Mouse (Mus musculus) splenic B cell, adult 2 months (primary cell): ENCODE measurements at regions not wholly inside any gene's neighbourhood (a gene's known extent, or its start where the extent isn't known, plus 50 kb on each side); places are given as distances from the start of the nearest gene placed in this dataset.

Experiments used
- DNase-seq: peaks from one replicate; pipeline ENCODE4 v3.0.0-alpha.2; 2011; ENCODE audit warnings: low read depth, low spot score
- H3K27me3 ChIP-seq: 2 replicates; pipeline ENCODE4 v1.6.1; 2012; ENCODE audit warnings: mild to moderate bottlenecking, low read length, moderate library complexity, mixed read lengths; ENCODE audit not compliant: control insufficient read depth, poor library complexity, insufficient read depth, severe bottlenecking
- H3K36me3 ChIP-seq: 2 replicates; pipeline ENCODE4 v1.6.1; 2012; ENCODE audit warnings: mild to moderate bottlenecking, low read length, moderate library complexity, mixed read lengths; ENCODE audit not compliant: control insufficient read depth, poor library complexity, insufficient read depth, severe bottlenecking

DNA sequence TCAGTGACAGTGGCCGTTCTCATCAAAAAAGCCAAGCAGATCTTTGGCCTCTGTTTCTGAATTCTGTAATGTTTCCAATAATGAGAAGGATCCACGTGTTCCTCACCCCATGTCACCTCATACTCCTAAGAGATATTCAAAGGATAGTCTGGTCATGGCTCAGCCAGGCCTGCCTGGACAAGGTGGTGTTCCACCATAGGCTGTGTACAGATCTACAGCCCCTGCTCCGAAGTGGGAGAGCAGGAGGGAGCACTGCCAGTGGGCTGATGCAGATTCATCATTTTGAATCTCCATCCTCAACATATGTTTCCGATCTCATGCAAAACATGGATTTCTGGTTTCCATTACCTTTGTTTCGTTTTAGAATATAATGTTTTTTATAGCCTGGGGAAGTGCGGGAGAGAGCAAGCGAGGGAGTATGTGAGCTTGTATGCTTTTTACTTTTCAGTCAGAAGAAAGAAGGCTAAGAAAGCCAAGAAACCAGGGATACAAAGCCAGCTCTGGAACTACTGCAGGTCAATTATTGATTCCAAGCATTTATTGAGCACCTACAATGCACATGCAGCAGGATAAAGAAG is 166.5 kb upstream of the Usp24 start:
- no peak for DNase-seq
- H3K27me3 ChIP-seq = no peaks in the 10 kb centered on the region
- H3K36me3 ChIP-seq = no peaks in the 10 kb centered on the region

GRCm38 (mm10) chr4:106150775-106151174 is 165.2 kb upstream of the Usp24 start:
- H3K36me3 ChIP-seq = no peaks in the 10 kb centered on the region
- H3K27me3 ChIP-seq = no peaks in the 10 kb centered on the region
- DNase-seq = no peak

DNA sequence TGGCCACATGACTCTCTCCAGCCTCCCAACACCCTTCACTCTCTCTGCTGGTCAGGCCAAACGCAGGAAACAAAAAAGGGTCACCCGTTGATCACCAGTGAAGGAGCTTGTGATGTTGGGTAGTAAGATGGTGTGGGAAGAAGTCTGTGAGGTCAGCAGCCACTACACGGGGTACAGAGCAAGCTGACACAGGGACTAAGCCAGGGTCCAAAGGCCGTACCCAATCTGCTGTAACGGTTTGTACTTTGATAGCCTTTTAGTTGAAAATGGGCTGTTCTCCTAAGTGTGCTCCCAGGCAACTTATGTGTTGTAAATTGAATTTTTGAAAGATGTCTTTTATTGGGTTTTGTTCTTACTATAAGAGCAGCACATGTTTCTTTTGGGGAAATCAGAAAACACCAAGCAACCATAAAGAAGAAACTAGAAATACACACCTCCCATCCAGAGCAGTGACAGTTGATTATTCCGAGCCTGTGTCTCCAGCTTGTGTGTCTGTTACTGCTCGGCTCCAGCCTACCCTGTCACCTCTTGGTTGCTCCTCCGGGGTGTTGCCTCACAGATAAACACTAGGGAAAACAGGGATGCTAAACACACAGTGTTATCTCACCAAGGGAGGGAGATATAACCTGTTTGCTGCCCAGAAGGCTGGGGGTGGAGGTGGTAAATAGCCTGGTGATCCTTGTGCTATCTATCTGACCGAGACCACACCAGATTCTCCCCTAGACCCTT is 158.4 kb upstream of the Usp24 start:
- DNase-seq = no peak
- Histone ChIP-seq H3K36me3 (no peaks in the 10 kb centered on the region), H3K27me3 (no peaks in the 10 kb centered on the region)

GRCm38 (mm10) chr4:106161592-106161991 is 154.4 kb upstream of the Usp24 start:
- DNase-seq = peak; percentile 3
- no peaks in the 10 kb centered on the region for H3K27me3 ChIP-seq
- H3K36me3 ChIP-seq = no peaks in the 10 kb centered on the region

DNA sequence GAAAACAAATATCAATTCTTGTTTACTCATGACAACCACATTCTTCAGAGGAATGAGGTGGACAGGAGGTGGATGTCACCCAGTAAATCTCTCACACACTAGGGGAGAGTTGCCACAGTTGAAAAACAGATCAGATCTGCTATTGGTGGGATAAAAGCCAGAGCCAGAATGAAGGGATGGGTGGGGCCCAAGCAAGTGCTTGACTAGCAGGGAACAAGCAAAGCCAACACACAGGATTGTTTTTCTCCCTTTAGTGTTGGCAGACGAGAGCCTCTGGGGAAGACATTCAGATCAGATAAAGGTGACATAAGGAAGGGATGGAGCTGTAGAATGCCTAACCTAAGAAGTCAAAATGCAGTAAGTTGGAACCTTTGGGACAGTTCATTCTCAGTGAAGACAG is 153.5 kb upstream of the Usp24 start:
- Histone ChIP-seq H3K36me3 (no peaks in the 10 kb centered on the region), H3K27me3 (no peaks in the 10 kb centered on the region)
- no peak for DNase-seq

DNA sequence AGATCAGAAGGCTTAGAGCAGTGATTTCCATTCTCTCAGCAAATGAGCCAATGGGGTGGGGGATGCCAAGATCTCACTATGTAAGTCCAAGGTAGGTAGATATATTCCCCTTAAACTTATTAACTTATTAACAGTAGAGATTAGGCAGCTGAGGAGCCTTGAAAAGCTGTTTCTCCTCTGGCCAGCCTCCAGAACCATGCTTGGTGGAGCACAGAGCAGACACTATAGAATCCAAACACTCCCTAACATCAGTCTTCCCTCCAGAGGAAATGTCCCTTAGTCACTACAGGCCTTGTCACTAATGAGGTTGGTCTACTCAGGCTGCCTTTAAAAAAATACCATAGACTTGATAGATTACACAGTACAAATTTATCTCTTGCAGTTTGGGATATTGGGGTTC is 152.8 kb upstream of the Usp24 start:
- no peak for DNase-seq
- H3K36me3 ChIP-seq = no peaks in the 10 kb centered on the region
- H3K27me3 ChIP-seq = no peaks in the 10 kb centered on the region

GRCm38 (mm10) chr4:106167716-106168115 is 148.3 kb upstream of the Usp24 start:
- H3K36me3 ChIP-seq = no peaks in the 10 kb centered on the region
- H3K27me3 ChIP-seq = no peaks in the 10 kb centered on the region
- no peak for DNase-seq

GRCm38 (mm10) chr4:106168741-106169140 is 147.3 kb upstream of the Usp24 start:
- no peaks in the 10 kb centered on the region for H3K36me3 ChIP-seq
- DNase-seq = no peak
- H3K27me3 ChIP-seq = no peaks in the 10 kb centered on the region

DNA sequence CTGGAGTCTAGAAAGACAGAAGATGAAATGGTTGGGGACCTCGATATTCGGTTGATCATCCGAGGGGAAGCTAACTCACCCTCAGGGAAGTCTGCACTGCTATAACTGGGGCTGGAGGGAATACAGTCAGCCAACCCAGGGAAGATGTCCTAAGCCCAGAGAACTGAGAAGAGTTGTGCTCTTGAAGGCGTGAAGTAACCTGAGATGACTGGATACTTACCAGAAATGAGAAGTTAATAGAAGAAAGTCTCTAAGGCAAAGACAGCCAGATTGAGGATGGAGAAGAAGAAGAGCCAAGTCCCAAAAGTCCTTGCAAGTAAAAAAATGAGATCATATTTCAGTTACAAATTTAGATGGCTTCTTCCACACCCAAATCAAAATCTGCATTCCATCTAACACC is 146.5 kb upstream of the Usp24 start:
- Histone ChIP-seq H3K27me3 (no peaks in the 10 kb centered on the region), H3K36me3 (no peaks in the 10 kb centered on the region)
- DNase-seq = no peak

- Histone ChIP-seq H3K27me3 (no peaks in the 10 kb centered on the region), H3K36me3 (no peaks in the 10 kb centered on the region)
- no peak for DNase-seq
These were observed 145.3 kb upstream of the Usp24 start for GRCm38 (mm10) chr4:106170731-106171130.

GRCm38 (mm10) chr4:106175352-106175751 is 140.7 kb upstream of the Usp24 start:
- no peaks in the 10 kb centered on the region for H3K27me3 ChIP-seq
- no peak for DNase-seq
- no peaks in the 10 kb centered on the region for H3K36me3 ChIP-seq

- no peaks in the 10 kb centered on the region for H3K36me3 ChIP-seq
- DNase-seq = no peak
These were observed 130.1 kb upstream of the Usp24 start for GRCm38 (mm10) chr4:106185745-106186501.

DNA sequence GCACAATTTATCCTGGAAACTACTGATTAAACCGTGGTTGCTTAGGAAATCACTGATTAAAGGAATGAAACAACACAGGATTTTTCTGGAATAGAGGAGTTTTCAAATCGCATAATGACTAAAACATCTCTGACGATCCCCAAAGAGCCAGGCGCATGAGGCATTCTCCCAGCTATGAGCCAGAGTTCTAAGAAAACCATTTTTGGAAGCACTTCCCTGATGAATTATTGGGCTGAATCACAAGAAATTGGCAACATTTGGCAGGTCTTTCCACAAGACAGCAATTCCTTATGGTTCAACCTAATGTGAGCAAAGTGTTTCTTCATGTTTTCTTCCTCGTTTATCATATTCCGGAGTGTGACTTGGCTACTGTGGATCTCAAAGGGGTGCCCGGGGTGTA is 129.3 kb upstream of the Usp24 start:
- no peaks in the 10 kb centered on the region for H3K27me3 ChIP-seq
- H3K36me3 ChIP-seq = no peaks in the 10 kb centered on the region
- no peak for DNase-seq

More at GRCm38 (mm10) chr4:106185745-106186501, 130.1 kb upstream of the Usp24 start:
- no peaks in the 10 kb centered on the region for H3K27me3 ChIP-seq

- DNase-seq = no peak
- no peaks in the 10 kb centered on the region for H3K36me3 ChIP-seq
These were observed 125.8 kb upstream of the Usp24 start for GRCm38 (mm10) chr4:106190248-106190647.

GRCm38 (mm10) chr4:106191331-106191730 is 124.7 kb upstream of the Usp24 start:
- H3K36me3 ChIP-seq = no peaks in the 10 kb centered on the region
- DNase-seq = no peak
- no peaks in the 10 kb centered on the region for H3K27me3 ChIP-seq

More at GRCm38 (mm10) chr4:106190248-106190647, 125.8 kb upstream of the Usp24 start:
- no peaks in the 10 kb centered on the region for H3K27me3 ChIP-seq
